Mouse (Mus musculus) megakaryocyte-erythroid progenitor cell, adult 5-6 weeks (primary cell): ENCODE results near the gene Pikfyve. TPM values are rescaled to one million over a fixed set of nuclear protein-coding genes. Genes with fewer than 3 reads are reported as not detected.
"Not testable (repeated sequence)": the region's sequence is repeated elsewhere in the genome, so short reads cannot be mapped to it uniquely, and the experiment has no call there.

ENCODE experiments used
- ATAC-seq: replicated peaks from 2 replicates; pipeline ENCODE4 v1.8.0; 2016; ENCODE audit warnings: mild to moderate bottlenecking, inconsistent platforms; ENCODE audit not compliant: severe bottlenecking, poor library complexity, low FRiP score, low TSS enrichment
- total RNA-seq, 2 experiments: library from RNA; stranded (forward) in 1 of 2; stranded (reverse) in 1 of 2; fragments of 200-1000, 215-1000 nt in 1 of 2; fragments of >200 nt in 1 of 2; fragmentation: Nextera tagmentation in 1 of 2; gene quantifications; 2 replicates each; pipeline ENCODE4 v1.2.3; 2014 to 2017

Gene Pikfyve
- total RNA-seq, 2 experiments from 2014 or later: 15.4 to 23.1 TPM

- no peak for ATAC-seq
These were observed 5.0 kb upstream of the Pikfyve start for GRCm38 (mm10) chr1:65181459-65181858.

GRCm38 (mm10) chr1:65183994-65184393 is 2.5 kb upstream of the Pikfyve start:
- no peak for ATAC-seq

DNA sequence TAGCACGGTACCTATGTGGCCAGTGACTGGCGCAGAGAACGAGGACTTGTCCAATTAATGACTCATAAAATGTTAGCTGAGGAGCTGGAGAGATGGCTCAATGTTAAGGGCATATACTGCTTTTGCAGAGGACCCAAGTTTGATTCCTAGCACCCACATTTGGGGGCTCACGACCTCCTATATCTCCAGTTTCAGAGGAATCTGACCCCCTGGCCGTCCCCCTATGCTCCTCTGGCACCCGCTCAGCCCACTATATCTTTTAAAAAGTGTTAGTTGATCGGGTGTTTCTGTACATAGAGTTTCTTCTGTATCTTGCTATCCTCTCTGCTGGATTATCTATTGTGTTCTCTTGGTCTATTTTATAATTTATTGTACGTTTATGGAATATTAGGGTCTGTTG is 1.5 kb upstream of the Pikfyve start:
- ATAC-seq: no peak

DNA sequence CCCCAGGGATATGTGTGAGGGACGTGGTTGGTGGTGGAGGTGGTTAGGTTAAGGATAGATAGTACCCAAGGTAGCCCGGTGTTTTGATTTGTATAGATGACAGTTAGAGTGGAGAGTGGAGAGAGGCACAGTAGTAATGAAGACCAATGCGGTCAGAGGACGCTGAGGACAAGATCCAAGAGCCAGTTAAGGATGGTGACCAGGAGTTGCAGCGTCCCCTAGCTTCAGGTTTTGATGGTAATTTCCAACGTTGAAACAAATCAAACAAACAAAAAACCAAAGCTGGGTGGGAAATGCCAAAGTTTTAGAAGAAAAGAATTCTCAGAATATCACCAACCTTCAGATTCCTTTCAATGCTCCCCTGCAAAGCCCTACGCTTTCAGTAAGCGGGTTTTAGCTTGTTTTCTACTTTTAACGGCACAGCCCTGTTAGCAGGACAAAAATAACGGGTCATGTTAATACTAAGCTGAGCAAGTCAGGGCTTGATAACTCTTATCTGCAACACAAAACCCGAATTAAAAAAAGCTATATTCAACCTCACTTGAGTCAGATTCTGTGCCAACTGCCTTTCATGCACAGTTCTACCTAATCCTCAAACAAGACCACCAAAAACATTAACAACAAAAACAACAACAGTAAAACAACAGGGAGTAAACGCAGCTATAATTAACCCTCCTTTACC is 818 bp upstream of the Pikfyve start:
- peak; percentile 46 for ATAC-seq

- ATAC-seq: no peak
These were observed 569 bp downstream of the Pikfyve start for GRCm38 (mm10) chr1:65187074-65187430.

GRCm38 (mm10) chr1:65190172-65190571 is 3.7 kb downstream of the Pikfyve start:
- no peak for ATAC-seq

- ATAC-seq: no peak
These were observed 6.7 kb downstream of the Pikfyve start for GRCm38 (mm10) chr1:65193226-65193625.

- peak; percentile 65 for ATAC-seq
These were observed 11.9 kb downstream of the Pikfyve start for GRCm38 (mm10) chr1:65198425-65198824.

- no peak for ATAC-seq
These were observed 12.4 kb downstream of the Pikfyve start for GRCm38 (mm10) chr1:65198861-65199260.

DNA sequence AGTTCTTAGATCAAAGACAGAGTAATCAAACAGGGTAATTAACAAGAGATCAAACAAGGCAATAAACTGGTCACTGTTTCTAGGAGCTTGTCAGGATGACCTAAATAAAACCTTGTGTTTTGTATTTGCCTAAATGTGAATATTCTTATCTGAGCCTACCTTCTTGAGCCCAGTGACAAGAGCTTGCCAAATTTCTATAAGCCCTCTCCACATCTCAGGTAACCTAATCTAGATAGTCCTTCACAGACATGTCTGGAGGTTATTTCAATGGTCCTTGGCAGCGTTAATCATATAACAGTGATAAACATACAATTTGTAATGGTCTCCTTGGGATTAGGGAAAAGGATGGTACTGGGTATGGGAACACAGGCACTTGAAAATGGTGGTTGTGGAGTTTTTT is 17.8 kb downstream of the Pikfyve start:
- ATAC-seq: peak; percentile 78

- ATAC-seq: no peak
These were observed 26.7 kb downstream of the Pikfyve start for GRCm38 (mm10) chr1:65213214-65213613.

DNA sequence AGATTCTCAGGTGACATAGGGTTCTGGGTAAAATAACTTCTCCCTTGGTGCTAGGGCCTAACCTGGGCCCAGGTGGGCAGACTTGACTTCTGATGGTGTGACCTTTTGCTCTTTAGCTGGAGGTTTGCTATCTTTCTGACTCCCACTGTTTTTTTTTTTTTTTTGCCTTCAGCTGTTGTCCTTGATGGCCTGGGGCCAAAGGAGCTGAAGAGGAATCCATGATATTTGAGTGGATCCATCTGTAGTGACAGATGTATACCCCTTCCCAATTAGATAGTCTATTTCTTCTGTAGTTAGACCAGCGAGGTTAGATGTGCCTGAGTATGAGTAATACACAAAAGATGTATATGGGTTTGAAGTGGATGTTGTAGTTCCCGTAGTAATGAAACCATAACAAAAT is 31.1 kb downstream of the Pikfyve start:
- ATAC-seq: no peak

GRCm38 (mm10) chr1:65217972-65218371 is 31.5 kb downstream of the Pikfyve start:
- ATAC-seq: no peak

DNA sequence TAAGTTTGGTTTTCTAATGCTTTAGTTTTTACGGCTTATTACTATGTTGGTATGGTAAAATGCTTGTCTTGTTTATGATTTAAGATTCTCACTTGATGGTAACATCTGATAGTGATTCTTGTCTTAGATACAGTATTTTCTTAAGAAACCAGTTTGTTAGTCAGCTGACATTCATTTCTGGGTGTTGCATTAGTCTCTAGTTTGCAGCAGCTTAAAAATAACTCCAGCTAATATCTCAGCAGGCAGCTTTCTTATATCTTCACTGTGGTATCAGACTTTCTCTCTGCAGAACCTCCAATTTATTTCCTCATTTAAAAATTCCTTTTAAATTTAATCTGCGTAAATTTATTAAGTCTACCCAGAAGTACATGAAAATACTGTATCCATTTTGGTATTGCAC is 37.2 kb downstream of the Pikfyve start:
- no peak for ATAC-seq

DNA sequence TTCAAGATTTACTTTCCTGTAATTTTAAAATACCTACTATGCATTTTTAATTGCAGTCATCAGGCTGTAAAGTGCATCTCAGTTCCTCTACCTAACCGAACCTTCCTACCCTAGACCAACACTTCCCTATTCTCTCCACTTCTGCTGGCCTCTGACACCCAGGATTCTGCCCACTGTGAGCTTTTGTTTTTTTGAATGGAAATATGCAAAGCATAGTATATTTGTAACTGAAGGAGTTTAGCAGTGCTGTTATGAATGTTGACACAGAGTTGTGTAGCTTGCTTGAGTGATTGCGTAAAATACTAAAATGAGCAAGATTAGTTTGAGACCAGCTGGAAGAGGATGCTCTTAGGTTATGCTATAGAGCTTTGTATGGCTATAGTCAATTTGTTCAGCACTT is 41.2 kb downstream of the Pikfyve start:
- no peak for ATAC-seq

DNA sequence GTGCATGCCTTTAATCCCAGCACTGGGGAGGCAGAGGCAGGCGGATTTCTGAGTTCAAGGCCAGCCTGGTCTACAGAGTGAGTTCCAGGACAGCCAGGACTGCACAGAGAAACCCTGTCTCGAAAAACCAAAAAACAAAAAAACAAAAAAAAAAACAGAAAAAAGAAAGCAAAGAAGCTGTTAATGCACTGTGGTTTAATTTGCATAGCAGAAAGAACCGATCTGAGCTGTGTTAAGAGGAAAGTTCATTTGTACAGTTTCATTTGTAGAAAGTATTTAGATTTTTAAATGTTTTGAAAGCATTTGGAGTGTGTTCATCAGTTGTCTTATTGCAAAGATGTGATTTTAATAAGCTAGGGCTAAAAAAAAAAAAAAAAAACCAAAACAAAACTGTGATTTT is 43.3 kb downstream of the Pikfyve start:
- ATAC-seq: not testable (repeated sequence)

- ATAC-seq: no peak
These were observed 44.1 kb downstream of the Pikfyve start for GRCm38 (mm10) chr1:65230566-65230965.

DNA sequence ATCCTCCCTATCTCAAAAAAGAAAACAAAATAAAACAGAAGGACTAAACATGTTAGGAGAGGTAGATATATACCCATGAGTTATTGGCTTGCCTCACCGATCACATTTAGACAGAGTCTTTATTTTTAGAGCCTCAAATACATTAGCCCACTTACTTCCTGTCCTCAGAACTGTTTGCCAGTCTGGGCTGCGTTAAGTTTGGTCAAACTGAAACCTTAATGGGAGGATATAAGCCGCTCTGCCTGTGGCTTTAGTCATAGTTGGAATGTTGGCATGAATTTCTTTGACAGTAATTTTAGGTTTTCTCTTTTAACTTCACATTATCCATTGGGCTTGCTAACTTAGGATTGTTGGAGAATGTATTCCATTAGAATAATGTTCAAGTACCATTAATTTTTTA is 51.2 kb downstream of the Pikfyve start:
- no peak for ATAC-seq

DNA sequence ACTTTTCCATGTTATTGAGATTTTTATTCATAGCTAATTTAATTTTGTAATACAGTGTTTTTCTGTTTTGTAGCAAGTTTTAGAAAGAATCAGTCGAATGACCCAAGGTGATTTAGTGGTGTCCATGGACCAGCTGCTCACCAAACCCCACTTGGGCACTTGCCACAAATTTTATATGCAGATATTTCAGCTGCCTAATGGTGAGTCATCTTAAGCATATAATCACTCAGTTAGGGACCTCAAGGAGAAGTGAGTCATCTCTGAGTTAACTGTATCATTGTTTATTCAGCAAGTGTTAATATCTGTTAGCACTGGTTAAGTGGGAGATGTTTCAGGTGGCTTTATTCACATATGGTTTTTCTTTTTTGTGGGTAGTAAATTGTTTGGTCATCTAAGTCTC is 59.2 kb downstream of the Pikfyve start:
- ATAC-seq: no peak

GRCm38 (mm10) chr1:65280461-65280860 is 94.0 kb downstream of the Pikfyve start:
- ATAC-seq: no peak

DNA sequence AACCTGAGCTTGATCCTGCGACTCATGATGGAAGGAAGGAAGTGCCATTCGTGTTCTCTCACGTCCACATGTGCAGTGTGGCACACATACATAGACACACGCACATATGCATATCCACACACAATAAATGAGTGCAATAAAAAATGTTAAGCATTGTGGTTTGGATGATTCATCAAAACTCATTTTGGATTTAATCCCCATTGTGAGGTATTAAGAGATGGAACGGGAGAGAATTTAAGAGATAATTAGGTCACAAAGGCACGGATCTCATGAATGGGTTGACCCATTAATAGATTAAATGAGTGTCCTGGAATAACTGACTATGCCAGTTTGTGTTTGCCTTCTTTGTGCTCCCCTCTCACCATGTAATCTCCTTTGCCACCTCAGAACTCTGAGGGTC is 95.3 kb downstream of the Pikfyve start, which contains the start of gene Pth2r:
TSS of gene Pth2r (plus strand) at position 301 of the 400 bp plus-strand sequence.
- no peak for ATAC-seq

DNA sequence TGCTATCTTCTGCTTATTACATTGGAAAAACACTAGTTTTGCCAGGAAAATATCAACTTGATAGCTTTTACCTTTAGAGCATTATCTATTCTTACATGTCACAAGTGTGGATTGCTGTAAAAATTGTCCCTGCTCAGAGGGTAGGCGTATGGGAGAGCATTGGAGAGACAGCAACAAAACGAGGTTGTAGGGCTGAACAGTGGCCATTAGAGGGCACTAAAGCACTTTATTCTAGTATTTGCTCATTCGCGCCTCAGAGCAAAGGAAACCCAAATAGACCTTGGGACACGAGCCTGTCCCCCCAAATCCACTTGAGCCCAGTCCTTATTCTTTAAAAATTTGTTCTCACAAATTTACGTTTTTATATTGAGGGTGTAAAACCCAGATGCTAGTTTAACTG is 96.3 kb downstream of the Pikfyve start:
- peak; percentile 92 for ATAC-seq
